Mouse (Mus musculus) hematopoietic stem cell, adult 5-6 weeks (primary cell): ENCODE measurements around the gene Gm17657. TPM values are rescaled to one million over a fixed set of nuclear protein-coding genes. Genes with fewer than 3 reads are reported as not detected.
"Not testable (repeated sequence)": the region's sequence is repeated elsewhere in the genome, so short reads cannot be mapped to it uniquely, and the experiment has no call there.

ENCODE experiments used
- ATAC-seq, 2 experiments: fragments of 125-278 bp in 1 of 2; replicated peaks in 1 of 2; 2 replicates each; pipeline ENCODE4 v1.8.0; 2016 to 2017; ENCODE audit warnings: inconsistent platforms in 2 of 2, mild to moderate bottlenecking in 2 of 2, moderate number of reproducible peaks in 2 of 2, low read depth in 1 of 2, moderate TSS enrichment in 1 of 2; ENCODE audit not compliant: low FRiP score in 2 of 2, poor library complexity in 2 of 2, severe bottlenecking in 2 of 2, insufficient read depth in 1 of 2, low TSS enrichment in 1 of 2
- total RNA-seq: library from RNA; stranded (forward); fragments of 172-1452, 232-1000 nt; gene quantifications from 2 replicates; pipeline ENCODE4 v1.2.3, GENCODE M21; 2017

Gm17657 gene
- total RNA-seq, 1 experiment from 2014 or later: not detected

DNA sequence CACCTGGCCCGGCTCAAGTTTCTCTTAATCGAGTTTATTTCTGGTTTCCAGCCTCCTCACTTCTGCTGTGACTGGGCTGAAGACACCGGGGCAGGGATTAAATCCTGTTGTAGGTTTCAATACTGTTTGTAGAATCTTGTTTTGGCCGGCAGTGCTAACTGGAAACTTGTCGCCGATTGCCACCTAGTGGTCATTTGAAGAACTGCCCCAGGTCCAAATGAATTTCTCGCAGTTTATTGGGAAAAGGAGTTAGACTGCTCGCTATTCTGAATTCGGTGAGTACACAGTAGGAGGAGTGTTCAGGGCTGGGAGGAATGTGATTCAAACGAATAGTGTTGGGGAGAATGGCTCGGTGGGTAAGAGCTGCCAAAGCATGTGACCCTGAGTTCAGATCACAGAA, 35.0 kb downstream of the Gm17657 start:
- ATAC-seq: peak; percentile 40 to 67

DNA sequence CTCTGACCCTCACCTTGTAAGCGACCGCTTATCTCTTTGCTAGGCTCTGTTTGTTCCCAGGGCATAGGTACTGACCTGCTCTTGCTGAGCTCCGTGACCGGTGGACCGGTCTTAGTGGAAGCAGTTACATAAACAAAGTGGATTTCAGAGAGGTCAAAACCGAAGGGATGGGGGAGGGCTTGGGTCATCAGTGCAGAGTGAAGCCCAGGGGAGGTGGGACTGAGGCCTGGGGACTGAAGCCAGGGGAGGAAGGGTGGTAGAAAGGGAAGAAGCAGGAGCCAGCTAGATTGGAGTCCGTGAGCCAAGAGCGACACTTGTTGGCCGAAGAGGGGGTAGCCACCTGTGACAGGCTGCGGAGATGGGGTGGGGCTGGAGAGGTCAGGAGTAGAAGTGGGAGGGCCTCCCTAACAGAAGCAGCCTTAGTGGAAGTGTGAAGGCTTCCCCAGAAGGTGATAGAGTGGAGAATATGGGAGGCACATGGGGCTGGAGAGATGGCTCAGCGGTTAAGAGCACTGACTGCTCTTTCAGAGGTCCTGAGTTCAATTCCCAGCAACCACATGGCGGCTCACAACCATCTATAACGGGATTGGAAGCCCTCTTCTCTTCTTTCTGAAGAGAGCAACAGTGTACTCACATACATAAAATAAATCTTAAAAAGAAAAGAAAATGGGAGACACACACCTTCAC, 36.3 kb downstream of the Gm17657 start:
- peak; percentile 86 to 92 for ATAC-seq

DNA sequence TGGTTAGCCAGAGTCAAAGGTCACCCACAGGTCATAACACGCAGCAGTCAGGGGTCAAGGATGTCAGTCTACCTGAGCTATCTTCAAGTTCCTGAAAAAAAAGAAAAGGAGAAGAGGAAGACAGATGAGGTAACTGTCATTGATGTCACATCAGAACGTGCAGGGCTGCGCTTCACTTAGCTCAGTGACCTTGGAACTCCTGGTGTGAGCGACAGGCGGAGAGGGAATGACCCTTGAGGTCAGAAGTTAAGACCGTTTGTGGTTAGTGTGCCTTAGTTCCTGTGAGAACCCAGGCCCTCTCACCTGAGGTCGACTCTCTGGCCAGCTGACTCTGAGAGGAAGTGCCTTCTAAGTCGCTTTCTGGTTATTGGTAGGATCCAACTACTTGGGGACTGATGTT, 38.7 kb downstream of the Gm17657 start:
- peak in 1 of 2 experiments; percentile 54; a peak in 1 of 4 replicates for ATAC-seq

DNA sequence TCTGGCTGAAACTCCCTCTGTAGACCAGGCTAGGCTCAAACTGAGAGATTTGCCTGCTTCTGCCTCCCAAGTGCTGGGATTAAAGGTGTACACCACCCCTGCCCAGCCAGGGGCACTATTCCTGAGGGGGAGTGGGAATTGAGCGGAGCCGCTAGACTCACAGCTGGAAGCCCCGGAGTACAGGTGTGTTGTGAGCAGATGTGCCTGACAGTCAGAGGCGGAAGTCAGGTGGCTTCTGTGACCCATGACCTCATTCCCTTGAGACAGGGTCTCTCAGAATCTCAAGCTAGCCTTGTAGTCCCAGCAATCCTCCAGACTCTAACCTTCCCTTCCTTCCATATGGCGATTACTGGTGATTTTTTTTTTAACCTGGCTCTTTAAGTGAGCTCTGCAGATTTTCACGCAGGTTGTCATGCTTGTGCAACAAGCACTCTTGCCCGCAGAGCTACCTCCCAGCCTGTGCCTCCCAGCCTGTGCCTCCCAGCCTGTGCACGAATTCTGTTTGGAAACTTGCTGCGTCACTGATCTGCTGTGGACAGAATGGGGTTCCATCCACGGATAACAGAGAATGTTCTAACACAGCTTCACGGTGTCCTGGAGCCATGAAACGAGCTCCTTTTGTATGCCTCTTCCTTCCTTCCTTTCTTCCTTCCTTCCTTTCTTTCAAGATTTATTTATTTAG, 40.4 kb downstream of the Gm17657 start:
- ATAC-seq: 0 out of 4 replicates have a peak, but pooled peaks of 1 of the 2 experiments have one; percentile 23

DNA sequence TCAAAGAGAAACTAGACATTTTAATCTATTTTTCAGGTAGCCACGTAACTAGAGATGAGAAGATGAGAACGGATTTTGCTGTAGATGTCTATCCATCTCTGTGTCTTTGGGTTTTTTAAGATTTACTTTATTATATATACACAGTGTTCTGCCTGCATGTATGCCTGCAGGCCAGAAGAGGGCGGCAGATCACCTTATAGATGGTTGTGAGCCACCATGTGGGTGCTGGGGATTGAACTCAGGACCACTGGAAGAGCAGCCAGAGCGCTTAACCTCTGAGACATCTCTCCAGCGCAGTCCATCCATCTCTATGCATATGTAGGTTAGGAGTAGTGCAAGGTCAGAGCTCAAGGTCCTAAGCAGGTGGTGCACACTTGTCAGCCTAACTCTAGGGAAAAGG, 45.7 kb downstream of the Gm17657 start:
- no peak for ATAC-seq

DNA sequence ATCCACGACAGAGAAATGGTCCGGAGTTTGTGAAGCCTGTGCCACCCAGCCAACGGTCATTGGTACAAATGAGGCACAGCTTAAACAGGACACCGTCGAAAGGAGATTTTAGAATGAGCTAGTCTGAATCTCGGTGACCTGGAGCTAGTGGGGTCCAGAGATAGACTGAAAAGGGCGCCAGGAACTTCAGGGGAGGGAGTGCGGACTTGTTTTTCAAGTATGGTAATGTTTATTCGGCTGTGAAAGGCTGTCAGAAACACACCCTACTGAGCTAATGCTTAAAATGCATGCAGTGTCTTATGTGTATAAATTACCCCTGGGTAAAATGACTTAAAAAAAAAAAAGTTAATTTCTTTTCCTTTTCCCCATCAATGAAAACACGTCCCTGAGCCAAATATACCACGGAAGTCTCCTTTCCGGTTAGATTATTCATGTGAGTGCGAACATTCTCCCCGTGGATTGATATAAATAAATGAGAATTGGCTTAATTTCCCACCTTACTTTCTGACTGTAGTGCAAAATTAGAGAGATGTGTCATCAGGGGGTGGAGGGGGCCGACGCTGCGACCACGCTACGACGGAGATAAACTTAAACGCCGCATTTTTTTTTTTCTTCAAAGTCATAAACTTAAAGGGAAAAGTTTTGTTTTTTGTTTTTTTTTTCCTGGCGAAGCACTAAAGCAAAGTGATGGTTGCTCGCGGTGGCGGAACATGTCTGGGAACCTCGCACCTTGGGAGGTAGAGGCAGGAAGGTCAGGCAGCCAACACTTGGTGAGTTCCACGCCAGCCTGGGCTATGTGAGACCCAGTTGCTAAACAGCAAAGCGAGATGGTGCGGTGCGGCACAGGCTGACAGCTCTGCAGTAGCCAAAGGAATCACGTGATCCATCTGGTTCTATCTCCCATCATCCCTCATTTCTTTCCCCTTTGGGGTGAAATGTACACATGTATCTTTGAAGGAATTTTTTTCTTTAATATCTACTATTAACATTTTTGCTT, 46.5 kb downstream of the Gm17657 start:
- no peak for ATAC-seq

DNA sequence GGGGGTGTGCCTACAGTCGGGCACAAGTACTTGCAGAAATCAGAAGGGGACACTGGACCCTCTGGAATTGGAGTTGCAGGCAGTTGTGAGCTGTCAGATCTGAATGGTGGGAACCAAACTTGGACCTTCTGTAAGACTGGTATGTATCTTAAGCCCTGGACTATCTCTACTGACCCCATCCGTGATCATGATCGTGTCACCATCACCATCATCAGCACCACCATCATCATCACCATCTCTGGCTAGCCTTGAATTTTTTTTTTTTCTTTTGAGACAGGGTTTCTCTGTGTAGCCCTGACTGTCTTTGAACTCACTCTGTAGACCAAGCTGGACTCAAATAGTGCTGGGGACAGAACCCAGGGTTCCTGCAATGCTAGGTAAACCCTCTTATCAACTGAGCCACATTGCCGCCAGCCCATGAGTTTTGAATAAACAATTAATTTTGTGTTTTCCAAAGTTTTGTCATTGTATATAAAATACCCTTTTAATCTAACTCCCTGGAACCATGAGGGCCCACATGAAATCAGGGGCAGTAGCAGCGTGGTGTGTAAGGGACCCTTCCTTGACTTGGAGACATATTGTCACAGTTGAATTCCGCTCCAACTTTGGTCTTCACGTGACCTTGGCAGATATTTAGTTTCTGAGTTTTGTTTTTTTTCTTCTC, 47.3 kb downstream of the Gm17657 start:
- ATAC-seq: no peak

DNA sequence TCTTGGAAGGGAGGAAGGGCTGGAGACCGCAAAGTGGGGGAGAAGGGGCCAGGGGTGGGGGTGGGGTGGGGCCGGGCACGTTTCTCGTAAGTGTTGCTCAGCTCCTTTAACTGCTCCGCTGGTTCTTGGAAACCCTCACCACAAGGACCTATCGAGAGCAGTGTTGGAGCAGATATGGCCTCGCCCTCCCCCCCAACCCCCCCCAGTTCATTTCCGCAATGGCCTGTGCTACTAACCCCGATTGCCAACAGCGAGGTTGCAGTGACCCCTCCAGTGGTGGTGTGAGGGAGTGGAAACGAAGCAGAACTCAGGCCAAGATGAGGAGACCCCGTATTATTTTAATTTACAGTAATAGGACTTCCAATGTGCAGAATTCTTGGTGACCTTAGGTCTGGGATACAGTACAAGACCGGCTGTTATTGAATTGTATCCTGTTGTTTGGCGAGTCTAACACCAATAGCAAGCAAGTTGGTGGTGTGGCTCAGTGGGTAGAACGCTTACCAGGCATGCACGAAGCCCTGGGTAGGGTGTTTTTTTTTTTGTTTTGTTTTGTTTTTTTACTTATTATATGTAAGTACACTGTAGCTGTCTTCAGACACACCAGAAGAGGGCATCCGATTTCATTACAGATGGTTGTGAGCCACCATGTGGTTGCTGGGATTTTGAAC, 48.5 kb downstream of the Gm17657 start:
- peak; percentile 30 to 51; a peak in 3 of 4 replicates for ATAC-seq

DNA sequence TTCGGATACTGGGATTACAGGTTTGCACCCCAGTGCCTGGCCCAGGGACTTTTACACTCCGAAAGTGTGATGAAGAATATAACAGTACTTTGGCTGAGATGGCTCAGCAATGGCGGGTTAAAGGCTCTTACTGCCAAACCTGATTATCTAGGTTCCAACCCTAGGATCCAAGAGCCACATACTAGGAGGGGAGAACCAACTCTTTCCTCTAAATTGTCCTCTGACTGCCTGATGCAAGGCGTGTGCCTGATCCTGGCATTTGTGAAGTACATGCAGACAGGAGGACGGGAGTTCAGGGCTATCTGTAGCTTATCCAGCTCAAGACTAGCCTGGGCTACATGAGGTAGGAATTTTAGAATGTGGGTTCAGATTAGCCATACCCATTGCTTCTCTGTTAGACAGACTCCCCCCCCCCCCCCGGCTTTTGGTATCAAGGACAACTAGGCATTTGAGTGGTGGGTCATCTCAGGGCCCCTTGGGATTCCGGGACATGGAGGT, 49.1 kb downstream of the Gm17657 start:
- ATAC-seq: no peak

DNA sequence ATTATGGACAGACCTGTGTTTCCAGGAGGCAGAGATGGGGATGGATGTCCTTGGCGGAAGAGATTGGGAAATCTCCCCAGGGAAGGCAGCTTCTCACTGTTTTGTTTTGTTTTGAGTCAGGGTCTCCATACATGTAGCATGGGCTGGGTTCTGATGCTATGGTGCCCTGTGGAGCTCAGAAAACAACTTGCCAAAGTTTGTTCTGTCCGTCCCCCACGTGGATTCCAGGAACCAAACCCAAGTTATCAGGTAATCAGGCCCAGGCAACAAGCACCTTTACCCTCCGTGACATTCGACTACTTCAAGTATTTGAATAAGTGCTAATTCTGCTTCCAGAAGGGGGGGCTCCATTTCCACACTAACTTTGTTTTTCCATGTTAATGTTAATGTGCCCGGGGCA, 49.9 kb downstream of the Gm17657 start:
- ATAC-seq: no peak

DNA sequence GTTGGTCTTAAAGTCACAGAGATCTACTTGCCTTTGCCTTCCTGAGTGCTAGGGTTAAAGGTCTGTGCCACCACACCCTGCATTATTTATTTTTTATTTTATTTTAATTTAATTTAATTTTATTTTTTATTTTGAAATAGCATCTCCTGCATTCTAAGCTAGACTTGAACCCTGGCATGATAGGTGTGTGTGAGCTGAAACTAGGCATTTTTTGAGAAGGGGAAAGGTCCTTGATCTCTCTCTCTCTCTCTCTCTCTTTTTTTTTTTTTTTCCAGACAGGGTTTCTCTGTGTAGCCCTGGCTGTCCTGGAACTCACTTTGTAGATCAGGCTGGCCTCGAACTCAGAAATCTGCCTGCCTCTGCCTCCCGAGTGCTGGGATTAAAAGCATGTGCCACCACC, 50.5 kb downstream of the Gm17657 start:
- ATAC-seq: not testable (repeated sequence)

DNA sequence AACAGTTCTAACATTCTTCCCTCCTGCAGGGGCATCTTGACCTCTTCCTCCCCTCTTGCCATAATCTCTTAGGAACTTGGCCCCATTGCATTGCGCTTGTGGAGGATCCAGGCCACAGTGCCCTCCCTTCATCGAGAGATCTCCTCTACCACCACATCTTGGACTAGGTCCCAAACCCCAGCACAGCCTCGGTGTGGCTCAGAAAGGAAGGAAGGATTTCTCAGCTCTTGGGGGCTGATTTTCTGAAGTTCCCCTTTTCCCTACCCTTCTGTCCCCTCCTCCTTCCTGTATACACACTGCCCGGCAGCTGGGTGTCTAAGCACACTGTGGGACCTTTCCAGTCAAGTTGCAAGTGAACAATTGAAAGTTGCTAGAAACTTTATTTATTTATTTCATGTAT, 51.4 kb downstream of the Gm17657 start:
- ATAC-seq: peak; percentile 77 to 82

DNA sequence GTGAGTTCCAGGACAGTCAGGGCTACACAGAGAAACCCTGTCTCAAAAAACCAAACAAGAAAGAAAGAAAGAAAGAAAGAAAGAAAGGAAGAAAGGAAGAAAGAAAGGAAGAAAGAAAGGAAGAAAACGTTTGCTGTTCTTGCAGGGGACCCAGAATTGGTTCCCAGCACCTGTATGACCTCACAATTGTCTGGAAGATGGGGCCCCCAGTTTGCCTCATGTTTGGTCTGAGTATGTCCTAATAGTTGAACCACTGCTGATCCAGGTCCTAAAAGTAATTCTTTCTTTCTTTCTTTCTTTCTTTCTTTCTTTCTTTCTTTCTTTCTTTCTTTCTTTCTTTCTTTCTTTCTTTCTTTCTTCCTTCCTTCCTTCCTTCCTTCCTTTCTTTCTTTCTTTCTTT, 52.0 kb downstream of the Gm17657 start:
- ATAC-seq: not testable (repeated sequence)

DNA sequence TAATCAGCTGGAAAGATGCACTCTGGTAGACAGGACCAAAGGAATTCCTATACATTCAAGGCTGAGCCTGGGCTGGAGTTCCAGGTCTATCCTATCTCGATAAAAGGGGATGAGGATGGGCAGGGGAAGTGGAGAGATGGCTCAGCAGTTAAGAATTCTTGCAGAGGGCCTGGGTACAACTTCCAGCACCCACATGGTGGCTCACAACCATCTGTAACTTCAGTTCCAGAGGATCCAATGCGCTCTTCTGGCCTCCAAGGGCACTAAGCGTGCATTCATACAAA, 52.4 kb downstream of the Gm17657 start:
- no peak for ATAC-seq

DNA sequence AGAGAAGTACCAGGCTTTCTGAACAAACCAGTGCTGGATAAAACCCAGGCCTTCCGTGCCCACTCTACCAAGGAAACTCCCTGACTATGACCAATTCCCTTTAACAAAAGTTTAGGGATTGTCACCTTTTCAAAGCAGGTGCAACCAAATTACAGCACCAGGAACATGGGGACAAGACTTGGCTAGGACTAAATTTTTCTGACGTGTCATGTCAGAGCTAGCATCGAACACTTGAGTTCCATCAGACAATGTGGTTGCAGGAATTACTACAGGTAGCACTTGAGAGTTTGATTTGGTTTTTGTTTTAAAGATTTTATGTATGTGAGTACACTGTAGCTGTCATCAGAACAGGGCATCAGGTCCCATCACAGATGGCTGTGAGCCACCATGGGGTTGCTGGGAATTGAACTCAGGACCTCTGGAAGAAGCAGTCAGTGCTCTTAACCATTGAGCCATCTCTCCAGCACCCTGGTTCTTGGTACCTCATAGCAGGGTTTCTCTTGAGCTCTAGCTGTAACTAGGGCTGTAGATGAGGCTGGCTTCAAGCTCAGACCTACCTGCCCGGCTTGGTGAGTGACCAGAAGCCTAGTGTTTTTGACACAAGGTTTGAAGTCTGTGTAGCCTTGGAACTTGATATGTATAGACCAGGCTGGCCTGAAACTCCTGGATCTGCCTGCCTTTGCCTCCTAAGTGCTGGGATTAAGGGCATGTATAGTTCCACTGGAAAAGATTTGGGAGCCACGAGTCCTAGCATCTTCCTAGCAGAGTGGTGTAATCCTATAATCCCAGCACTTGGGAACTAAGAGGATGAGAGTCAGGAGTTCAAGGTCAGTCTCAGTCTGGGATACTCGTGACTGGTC, 53.0 kb downstream of the Gm17657 start:
- no peak for ATAC-seq

DNA sequence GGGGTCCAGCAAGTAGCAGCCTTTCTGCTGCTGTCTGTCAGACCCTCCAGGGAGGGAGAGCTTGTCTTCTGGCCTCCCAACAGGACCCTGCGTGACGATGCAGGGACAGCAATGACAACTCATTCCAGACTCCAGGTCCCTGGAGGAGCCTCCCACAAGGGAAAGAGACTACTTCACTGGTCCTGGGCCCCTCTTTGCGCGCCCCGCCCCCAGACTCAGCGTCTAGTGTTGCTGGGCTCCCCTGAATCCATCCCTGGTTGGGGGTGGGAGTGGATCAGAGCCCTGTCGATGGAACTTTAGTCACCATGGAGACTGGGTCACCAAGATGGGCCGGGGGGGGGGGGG, 54.7 kb downstream of the Gm17657 start:
- no peak for ATAC-seq
